Mouse (Mus musculus) thymus, adult 2 months (tissue): ENCODE data around the gene Pla2g4c. TPM values are rescaled to one million over a fixed set of nuclear protein-coding genes. Genes with fewer than 3 reads are reported as not detected.
"Not testable (repeated sequence)": the region's sequence is repeated elsewhere in the genome, so short reads cannot be mapped to it uniquely, and the experiment has no call there.

Experiments
- DNase-seq: peaks from one replicate; pipeline ENCODE4 v3.0.0; 2021
- H3K27ac ChIP-seq: fragments of 200-500 bp; 2 replicates; pipeline ENCODE4 v1.5.1; 2012; ENCODE audit warnings: low read length, control low read depth; ENCODE audit not compliant: control insufficient read depth, insufficient read depth
- H3K27me3 ChIP-seq: fragments of 200-500 bp; 2 replicates; pipeline ENCODE4 v1.6.1; 2012; ENCODE audit warnings: mild to moderate bottlenecking, low read length, moderate library complexity, mixed read lengths; ENCODE audit not compliant: control insufficient read depth, insufficient read depth
- H3K36me3 ChIP-seq: fragments of 200-500 bp; 2 replicates; pipeline ENCODE4 v1.6.1; 2012; ENCODE audit warnings: mild to moderate bottlenecking, low read length, moderate library complexity; ENCODE audit not compliant: control insufficient read depth, insufficient read depth
- H3K4me1 ChIP-seq: fragments of 200-500 bp; replicated peaks from 2 replicates; pipeline ENCODE4 v1.6.1; 2012; ENCODE audit warnings: low read length; ENCODE audit not compliant: control insufficient read depth, insufficient read depth
- H3K4me3 ChIP-seq: fragments of 200-500 bp; 2 replicates; pipeline ENCODE4 v1.5.1; 2012; ENCODE audit warnings: mild to moderate bottlenecking, low read length, control low read depth, moderate library complexity; ENCODE audit not compliant: control insufficient read depth, insufficient read depth
- CTCF ChIP-seq: fragments of 200-500 bp; IDR thresholded peaks from 2 replicates; pipeline ENCODE4 v1.5.1; 2012; ENCODE audit warnings: mild to moderate bottlenecking, control low read depth, low read length, moderate library complexity, borderline replicate concordance; ENCODE audit not compliant: control insufficient read depth, poor library complexity, insufficient read depth; ENCODE audit errors: extremely low read depth
- POLR2A ChIP-seq: fragments of 200-500 bp; IDR thresholded peaks from 2 replicates; pipeline ENCODE4 v1.6.1; 2012; ENCODE audit warnings: mild to moderate bottlenecking, low read length, control low read depth, moderate library complexity; ENCODE audit not compliant: control insufficient read depth, poor library complexity, insufficient read depth; ENCODE audit errors: extremely low read depth
- WGBS: fragments of 180-500 bp; shearing (Covaris S2); methylation state at CpG from one replicate; pipeline ENCODE4 v1.1.7; 2018; 5-methylcytosine and 5-hydroxymethylcytosine counted together
- polyA plus RNA-seq: library from polyadenylated mRNA; depleted of rRNA; stranded (reverse); fragments of >200 nt; gene quantifications from 2 replicates; pipeline ENCODE4 v1.2.3, GENCODE M21; 2012; rRNA removed

Pla2g4c gene
- 0.70 and 0.74 TPM in 2 replicates for polyA plus RNA-seq

DNA sequence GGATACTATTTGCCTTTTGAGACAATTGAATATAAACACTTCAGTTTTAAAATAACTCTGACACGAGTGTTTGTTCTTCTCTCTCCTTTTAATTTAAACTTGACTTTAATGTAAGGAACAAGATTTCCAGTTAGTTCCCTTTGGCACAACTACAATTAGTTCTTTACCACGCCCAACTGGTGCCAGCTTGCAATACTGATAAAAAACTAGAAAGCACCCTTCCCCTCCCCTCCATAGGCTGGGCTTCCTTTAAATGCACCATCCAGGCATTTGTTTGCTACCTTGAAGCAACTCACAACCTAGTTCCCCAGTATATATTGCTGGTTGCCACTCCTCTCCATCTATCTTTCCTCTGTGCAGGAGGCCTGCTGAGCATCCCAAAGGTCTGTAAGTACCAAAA is at the start of gene Pla2g4c:
Pla2g4c (plus strand) TSS at position 340 of the 400 bp plus-strand sequence.
- DNase-seq, result no peak
- WGBS, result 85% methylated on average over 2 of the region's 2 CpGs
- Histone ChIP-seq H3K27me3 (no peaks in the 10 kb centered on the region), H3K36me3 (no peaks in the 10 kb centered on the region), H3K4me1 (no peaks in the 10 kb centered on the region), H3K4me3 (no peak within 1 kb of the TSS), H3K27ac (no peak within 1 kb of the TSS)
- TF ChIP-seq CTCF (no peak), POLR2A (no peak)

DNA sequence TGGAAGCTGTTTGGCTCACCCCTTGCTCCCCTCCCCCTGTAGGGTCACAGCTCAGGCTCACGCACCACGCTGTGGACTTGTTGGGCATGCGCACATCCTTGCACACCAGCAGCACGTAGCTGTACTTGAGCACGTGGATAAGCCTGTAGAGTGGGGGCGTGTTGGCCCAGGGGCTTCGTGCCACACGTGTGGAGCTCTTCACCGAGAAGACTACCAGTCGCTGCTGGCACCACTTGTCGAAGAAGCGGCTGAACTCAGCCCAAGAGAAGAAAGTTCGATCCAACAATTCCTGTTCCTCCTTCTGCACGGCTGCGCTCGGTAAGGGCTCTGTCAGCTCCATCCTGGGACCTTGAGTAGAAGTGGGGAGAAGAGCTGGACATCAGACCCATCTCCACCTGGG is 47.4 kb upstream of the Pla2g4c start, which contains the start of gene Lig1:
Lig1 (plus strand) TSS at position 203 of the 400 bp plus-strand sequence.
- Histone ChIP-seq H3K4me3 (peak within 1 kb of the TSS; percentile 97), H3K27me3 (no peaks in the 10 kb centered on the region), H3K36me3 (no peaks in the 10 kb centered on the region), H3K4me1 (peaks cover 3% of the 10 kb centered on the region; the same call in 1 of the 2 replicates), H3K27ac (no peak within 1 kb of the TSS)
- WGBS, result 98% methylated on average over 16 of the region's 16 CpGs
- no peak for DNase-seq
- TF ChIP-seq CTCF (no peak), POLR2A (no peak)

DNA sequence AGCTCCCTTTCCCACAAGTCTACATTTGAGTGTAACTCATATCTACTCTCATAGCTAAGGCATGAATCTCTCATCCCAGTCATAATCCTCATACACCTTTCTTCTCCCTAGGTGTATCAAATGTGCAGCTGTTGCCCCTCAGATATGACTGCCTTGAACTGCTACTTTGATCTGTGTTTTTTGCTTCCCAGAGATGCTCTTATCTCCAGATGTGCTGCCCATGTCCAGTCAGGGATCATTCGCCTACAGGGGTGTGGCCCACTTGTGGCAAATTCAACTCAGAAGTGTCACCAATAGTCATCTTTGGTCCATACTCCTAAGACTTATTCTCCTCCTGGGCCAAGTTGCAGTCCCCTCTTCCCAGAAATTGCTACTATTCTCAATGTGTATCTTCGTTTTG is 46.6 kb upstream of the Pla2g4c start:
- WGBS, result 35% methylated on average over 2 of the region's 2 CpGs
- TF ChIP-seq POLR2A (no peak), CTCF (no peak)
- H3K4me3 ChIP-seq, result peak overlapping the region; percentile 97
- peak; percentile 16 for DNase-seq
- no peaks in the 10 kb centered on the region for H3K36me3 ChIP-seq
- peaks cover 3% of the 10 kb centered on the region; the same call in 1 of the 2 replicates for H3K4me1 ChIP-seq
- no peaks in the 10 kb centered on the region for H3K27me3 ChIP-seq
- no peak overlapping the region for H3K27ac ChIP-seq

DNA sequence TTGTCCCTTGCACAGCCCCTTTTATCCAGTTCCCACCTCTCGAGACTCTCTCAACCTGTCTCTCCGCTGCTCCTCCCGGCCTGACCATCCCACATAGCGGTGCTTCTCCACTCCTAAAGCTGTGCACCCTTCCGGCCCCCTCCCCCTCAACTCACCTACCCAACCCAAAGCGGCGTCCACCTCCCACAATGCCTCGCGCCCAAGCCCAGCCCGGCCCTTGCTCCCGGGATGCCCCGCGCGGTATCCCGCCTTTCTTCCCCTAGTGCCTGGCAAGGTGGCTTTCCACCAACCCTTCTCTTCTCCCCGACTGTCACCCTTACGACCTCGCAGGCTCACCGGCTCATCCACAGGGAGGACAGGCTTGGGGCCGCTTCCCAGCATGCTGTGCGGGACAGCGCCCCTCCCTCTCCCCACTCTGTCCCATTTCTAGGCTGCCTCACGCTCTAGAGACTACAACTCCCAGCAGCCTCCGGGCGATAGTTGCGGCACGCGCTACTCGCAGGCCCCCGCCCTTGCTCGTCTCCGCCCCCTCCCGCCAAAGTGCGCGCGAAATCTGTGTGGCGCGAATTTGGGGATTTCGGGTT is 46.1 kb upstream of the Pla2g4c start, which contains the start of gene Zswim9:
Zswim9 (minus strand) TSS at position 414 of the 584 bp plus-strand sequence.
- under 1% methylated on average over 39 of the region's 39 CpGs for WGBS
- 0 out of 2 replicates have a peak, but pooled peaks have one; percentile 37 for TF ChIP-seq CTCF
- peak; percentile 58 for TF ChIP-seq POLR2A
- H3K36me3 ChIP-seq, result no peaks in the 10 kb centered on the region

DNA sequence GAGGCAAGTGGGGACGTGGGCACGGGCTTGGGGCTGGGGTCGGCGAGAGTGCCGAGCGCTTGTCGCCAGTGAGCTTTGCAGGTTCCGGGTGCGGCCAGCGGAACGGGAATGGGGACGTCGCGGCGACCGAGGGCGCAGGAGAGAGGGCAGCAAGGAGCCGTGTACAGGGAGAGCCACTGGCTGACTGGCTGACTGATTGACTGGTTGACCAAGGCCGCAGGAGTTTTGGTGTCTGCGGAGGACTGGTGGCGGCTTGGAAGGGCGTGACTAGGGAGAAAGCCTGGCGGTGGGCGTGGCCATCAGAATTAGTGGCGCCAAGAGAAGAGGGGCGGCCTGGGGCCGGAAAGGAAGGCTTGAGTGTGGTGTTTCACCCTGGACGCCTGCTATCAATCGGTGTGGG is 45.5 kb upstream of the Pla2g4c start:
- H3K4me1 ChIP-seq, H3K27ac ChIP-seq, H3K36me3 ChIP-seq, H3K27me3 ChIP-seq, DNase-seq: not testable (repeated sequence)
- 2% methylated on average over 22 of the region's 29 CpGs for WGBS
- H3K4me3 ChIP-seq, result peak overlapping the region; percentile 97

More for the DNA sequence above, 46.1 kb upstream of the Pla2g4c start, which contains the start of gene Zswim9:
- H3K4me3 ChIP-seq, result peak within 1 kb of the TSS; percentile 97
- H3K27me3 ChIP-seq, result no peaks in the 10 kb centered on the region
- peak within 1 kb of the TSS; percentile 52; the same call in 1 of the 2 replicates for H3K27ac ChIP-seq
- peak; percentile 96 for DNase-seq
- peaks cover 3% of the 10 kb centered on the region; the same call in 1 of the 2 replicates for H3K4me1 ChIP-seq

DNA sequence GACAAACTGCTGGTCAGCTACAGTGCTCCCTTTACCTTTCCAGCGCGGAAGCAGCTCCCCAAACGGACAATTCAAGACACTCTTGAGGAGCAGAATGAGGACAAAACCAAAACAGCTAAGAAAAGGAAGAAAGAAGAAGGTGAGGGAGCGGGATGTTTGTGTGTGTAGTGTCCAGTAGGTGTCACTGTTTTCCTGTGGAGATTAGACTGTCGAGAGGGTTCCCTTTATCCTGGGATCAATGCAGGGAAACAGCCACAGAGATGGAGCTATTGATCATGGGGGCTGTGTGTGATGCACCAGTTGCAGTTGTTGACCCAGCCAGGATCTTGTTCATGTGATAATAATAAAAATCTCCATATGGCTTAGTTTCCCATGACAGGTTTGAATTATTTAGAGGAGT is 35.8 kb upstream of the Pla2g4c start:
- Histone ChIP-seq H3K4me3 (no peak overlapping the region), H3K36me3 (peaks cover 46% of the 10 kb centered on the region), H3K27ac (no peak overlapping the region), H3K4me1 (no peaks in the 10 kb centered on the region), H3K27me3 (no peaks in the 10 kb centered on the region)
- TF ChIP-seq CTCF (no peak), POLR2A (no peak)
- DNase-seq, result no peak
- 85% methylated on average over 5 of the region's 5 CpGs for WGBS

DNA sequence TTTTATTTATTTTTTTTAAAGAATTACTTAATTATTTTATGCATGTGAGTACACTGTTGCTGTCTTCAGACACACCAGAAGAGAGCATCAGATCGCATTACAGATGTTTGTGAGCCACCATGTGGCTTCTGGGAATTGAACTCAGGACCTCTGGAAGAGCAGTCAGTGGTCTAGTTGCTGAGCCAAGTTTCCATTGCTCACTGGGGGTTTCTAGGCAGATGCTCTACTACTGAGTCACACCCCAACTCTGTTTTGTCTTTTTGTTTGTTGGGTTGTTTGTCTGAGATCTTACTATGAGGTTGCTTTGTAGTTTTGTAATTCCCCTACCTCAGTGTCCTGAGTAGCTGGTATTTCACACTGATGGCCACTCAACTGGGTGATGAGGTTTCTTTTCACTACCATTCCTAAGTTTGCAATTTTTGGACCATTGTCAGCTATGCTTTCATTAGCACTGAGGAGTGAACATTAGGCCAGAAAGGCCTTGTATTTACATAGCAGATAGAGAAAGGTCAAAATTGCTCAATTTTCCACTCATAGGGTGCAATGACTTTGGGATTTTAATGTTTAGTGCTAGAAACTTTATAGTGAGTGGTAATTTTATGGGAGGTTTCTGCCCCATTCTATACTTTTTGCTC is 34.3 kb upstream of the Pla2g4c start:
- H3K4me1 ChIP-seq, result no peaks in the 10 kb centered on the region
- TF ChIP-seq POLR2A (no peak), CTCF (no peak)
- H3K27me3 ChIP-seq, result no peaks in the 10 kb centered on the region
- peaks cover 42% of the 10 kb centered on the region for H3K36me3 ChIP-seq
- DNase-seq, result no peak
- H3K27ac ChIP-seq, result no peak overlapping the region
- 98% methylated on average over 1 of the region's 1 CpGs for WGBS
- H3K4me3 ChIP-seq, result no peak overlapping the region
